Mouse (Mus musculus) kidney, postnatal 0 days (tissue): ENCODE data around the gene Herc3. TPM values are rescaled to one million over a fixed set of nuclear protein-coding genes. Genes with fewer than 3 reads are reported as not detected.

Experiments
- ATAC-seq: fragments of 200-750 bp; cut with Nextera tagmentation; replicated peaks from 2 replicates; pipeline ENCODE4 v1.8.0; 2017; ENCODE audit warnings: low read depth, moderate number of reproducible peaks, moderate TSS enrichment, moderate library complexity; ENCODE audit not compliant: low FRiP score
- DNase-seq: peaks from one replicate; pipeline ENCODE4 v3.0.0-alpha.2; 2016; ENCODE audit warnings: low spot score
- H3K27ac ChIP-seq: fragments of 300-500 bp; sonication (generic); 2 replicates; pipeline ENCODE4 v1.5.1; 2014; ENCODE audit warnings: mild to moderate bottlenecking
- H3K27me3 ChIP-seq: fragments of 300-500 bp; sonication (generic); 2 replicates; pipeline ENCODE4 v1.6.1; 2014; ENCODE audit warnings: low read length, mixed read lengths; ENCODE audit not compliant: insufficient read depth
- H3K36me3 ChIP-seq: fragments of 300-500 bp; sonication (generic); 2 replicates; pipeline ENCODE4 v1.6.1; 2014; ENCODE audit warnings: low read length, mixed read lengths; ENCODE audit not compliant: insufficient read depth
- H3K4me1 ChIP-seq: fragments of 300-500 bp; sonication (generic); replicated peaks from 2 replicates; pipeline ENCODE4 v1.6.1; 2014; ENCODE audit warnings: antibody characterized with exemption, low read length, mixed read lengths; ENCODE audit not compliant: insufficient read depth
- H3K4me2 ChIP-seq: fragments of 300-500 bp; sonication (generic); 2 replicates; pipeline ENCODE4 v1.6.1; 2014; ENCODE audit warnings: mild to moderate bottlenecking, low read length, moderate library complexity, mixed read lengths
- H3K4me3 ChIP-seq: fragments of 300-500 bp; sonication (generic); replicated peaks from 2 replicates; pipeline ENCODE4 v1.5.1; 2014; ENCODE audit warnings: low read depth, low read length
- H3K9ac ChIP-seq: fragments of 300-500 bp; sonication (generic); 2 replicates; pipeline ENCODE4 v1.6.1; 2014; ENCODE audit warnings: low read depth, low read length
- H3K9me3 ChIP-seq: fragments of 300-500 bp; sonication (generic); replicated peaks from 2 replicates; pipeline ENCODE4 v1.6.1; 2016; ENCODE audit warnings: low read length, inconsistent platforms, mixed read lengths
- CTCF ChIP-seq: IDR thresholded peaks from 2 replicates; pipeline ENCODE4 v1.5.1; 2016; ENCODE audit warnings: antibody characterized with exemption, low read depth, mild to moderate bottlenecking, moderate library complexity
- WGBS: fragments of 180-500 bp; shearing (Covaris S2); extraction: QIAGEN DNeasy Blood & Tissue Kit; methylation state at CpG from one replicate; pipeline ENCODE4 v1.1.7; 2014; 5-methylcytosine and 5-hydroxymethylcytosine counted together
- polyA plus RNA-seq: library from polyadenylated mRNA; unstranded; fragments of >200 nt; fragmentation: Nextera tagmentation; extraction: Ambion mirVana; gene quantifications from 2 replicates; pipeline ENCODE4 v1.2.1, GENCODE M21; 2015

The Herc3 gene
- polyA plus RNA-seq, 1 experiment from 2014 or later, result 11.8 TPM

- no peak for ATAC-seq
- H3K4me3 ChIP-seq, result no peak overlapping the region
- DNase-seq, result no peak
- 64% methylated on average over 4 of the region's 4 CpGs for WGBS
- no peak for TF ChIP-seq CTCF
- H3K36me3 ChIP-seq, result peaks cover 5% of the 10 kb centered on the region; the same call in 1 of the 2 replicates
- H3K9me3 ChIP-seq, result no peaks in the 10 kb centered on the region
- no peak overlapping the region for H3K27ac ChIP-seq
- H3K27me3 ChIP-seq, result no peaks in the 10 kb centered on the region
- no peak overlapping the region for H3K4me2 ChIP-seq
- no peak overlapping the region for H3K9ac ChIP-seq
- no peaks in the 10 kb centered on the region for H3K4me1 ChIP-seq
Measured at GRCm38 (mm10) chr6:58879572-58879971, 48.3 kb downstream of the Herc3 start.

GRCm38 (mm10) chr6:58879987-58880386 is 48.7 kb downstream of the Herc3 start:
- H3K27ac ChIP-seq, result no peak overlapping the region
- DNase-seq, result no peak
- no peaks in the 10 kb centered on the region for H3K9me3 ChIP-seq
- H3K27me3 ChIP-seq, result no peaks in the 10 kb centered on the region
- ATAC-seq, result no peak
- no peak overlapping the region for H3K9ac ChIP-seq
- 85% methylated on average over 9 of the region's 9 CpGs for WGBS
- no peak for TF ChIP-seq CTCF
- H3K4me1 ChIP-seq, result no peaks in the 10 kb centered on the region
- no peak overlapping the region for H3K4me2 ChIP-seq
- H3K36me3 ChIP-seq, result peaks cover 5% of the 10 kb centered on the region; the same call in 1 of the 2 replicates
- no peak overlapping the region for H3K4me3 ChIP-seq

GRCm38 (mm10) chr6:58880861-58881260 is 49.6 kb downstream of the Herc3 start:
- H3K4me2 ChIP-seq, result no peak overlapping the region
- H3K9me3 ChIP-seq, result no peaks in the 10 kb centered on the region
- H3K36me3 ChIP-seq, result peaks cover 5% of the 10 kb centered on the region; the same call in 1 of the 2 replicates
- no peak for ATAC-seq
- no peaks in the 10 kb centered on the region for H3K27me3 ChIP-seq
- TF ChIP-seq CTCF, result no peak
- H3K4me1 ChIP-seq, result no peaks in the 10 kb centered on the region
- no peak overlapping the region for H3K4me3 ChIP-seq
- WGBS, result 88% methylated on average over 5 of the region's 5 CpGs
- no peak overlapping the region for H3K9ac ChIP-seq
- no peak overlapping the region for H3K27ac ChIP-seq
- no peak for DNase-seq

- ATAC-seq, result no peak
- 92% methylated on average over 3 of the region's 3 CpGs for WGBS
Measured at GRCm38 (mm10) chr6:58881363-58881762, 50.1 kb downstream of the Herc3 start.

GRCm38 (mm10) chr6:58882271-58882670 is 51.0 kb downstream of the Herc3 start:
- Histone ChIP-seq H3K4me1 (no peaks in the 10 kb centered on the region), H3K4me2 (no peak overlapping the region), H3K27me3 (no peaks in the 10 kb centered on the region), H3K9me3 (no peaks in the 10 kb centered on the region), H3K9ac (no peak overlapping the region), H3K27ac (no peak overlapping the region), H3K36me3 (peaks cover 5% of the 10 kb centered on the region; the same call in 1 of the 2 replicates), H3K4me3 (no peak overlapping the region)
- ATAC-seq, result no peak
- no peak for DNase-seq
- no peak for TF ChIP-seq CTCF
- WGBS, result 68% methylated on average over 6 of the region's 6 CpGs

More at GRCm38 (mm10) chr6:58881363-58881762, 50.1 kb downstream of the Herc3 start:
- H3K9me3 ChIP-seq, result no peaks in the 10 kb centered on the region
- no peak overlapping the region for H3K27ac ChIP-seq
- H3K36me3 ChIP-seq, result peaks cover 5% of the 10 kb centered on the region; the same call in 1 of the 2 replicates
- TF ChIP-seq CTCF, result no peak; the same call in 1 of the 2 replicates
- no peaks in the 10 kb centered on the region for H3K4me1 ChIP-seq
- H3K4me3 ChIP-seq, result no peak overlapping the region
- H3K4me2 ChIP-seq, result no peak overlapping the region
- H3K9ac ChIP-seq, result no peak overlapping the region
- DNase-seq, result no peak
- no peaks in the 10 kb centered on the region for H3K27me3 ChIP-seq

GRCm38 (mm10) chr6:58889917-58890316 is 58.7 kb downstream of the Herc3 start:
- Histone ChIP-seq H3K4me3 (no peak overlapping the region), H3K4me1 (no peaks in the 10 kb centered on the region), H3K9me3 (no peaks in the 10 kb centered on the region), H3K27ac (no peak overlapping the region), H3K27me3 (no peaks in the 10 kb centered on the region), H3K9ac (no peak overlapping the region), H3K4me2 (no peak overlapping the region), H3K36me3 (0 out of 2 replicates have a peak, but pooled peaks cover 3% of the 10 kb centered on the region)
- 95% methylated on average over 3 of the region's 3 CpGs for WGBS
- ATAC-seq, result no peak
- DNase-seq, result no peak
- no peak for TF ChIP-seq CTCF

- TF ChIP-seq CTCF, result no peak
- Histone ChIP-seq H3K36me3 (0 out of 2 replicates have a peak, but pooled peaks cover 3% of the 10 kb centered on the region), H3K4me2 (no peak overlapping the region), H3K9me3 (no peaks in the 10 kb centered on the region), H3K27me3 (no peaks in the 10 kb centered on the region), H3K4me3 (no peak overlapping the region), H3K9ac (no peak overlapping the region), H3K27ac (no peak overlapping the region), H3K4me1 (no peaks in the 10 kb centered on the region)
- DNase-seq (no peak), ATAC-seq (no peak)
- whole genome bisulfite sequencing, result 71% methylated on average over 6 of the region's 6 CpGs
Measured at GRCm38 (mm10) chr6:58893307-58893706, 62.0 kb downstream of the Herc3 start.
